Mouse (Mus musculus) limb, embryonic 13.5 days (tissue): Measurements from ENCODE around the gene Tjp3. TPM values are rescaled to one million over a fixed set of nuclear protein-coding genes. Genes with fewer than 3 reads are reported as not detected.
A peak's percentile ranks its signal among the peaks of the same experiment; 100 is the strongest.

Source experiments
- ATAC-seq: fragments of 200-750 bp; cut with Nextera tagmentation; 2 replicates; pipeline ENCODE4 v1.8.0; 2017; ENCODE audit warnings: low read depth, moderate number of reproducible peaks, moderate TSS enrichment; ENCODE audit not compliant: low FRiP score
- H3K27ac ChIP-seq: fragments of 300-500 bp; sonication (generic); 2 replicates; pipeline ENCODE4 v1.5.1; 2015; ENCODE audit warnings: inconsistent platforms, mild to moderate bottlenecking, moderate library complexity
- H3K27me3 ChIP-seq: fragments of 300-500 bp; sonication (generic); 2 replicates; pipeline ENCODE4 v1.6.1; 2015; ENCODE audit warnings: mild to moderate bottlenecking, inconsistent platforms
- H3K36me3 ChIP-seq: fragments of 300-500 bp; sonication (generic); 2 replicates; pipeline ENCODE4 v1.6.1; 2015; ENCODE audit warnings: inconsistent platforms, mild to moderate bottlenecking, moderate library complexity
- H3K4me1 ChIP-seq: fragments of 300-500 bp; sonication (generic); 2 replicates; pipeline ENCODE4 v1.6.1; 2015; ENCODE audit warnings: inconsistent platforms
- H3K4me2 ChIP-seq: fragments of 300-500 bp; sonication (generic); replicated peaks from 2 replicates; pipeline ENCODE4 v1.6.1; 2015; ENCODE audit warnings: inconsistent platforms, mild to moderate bottlenecking, moderate library complexity
- H3K4me3 ChIP-seq: fragments of 300-500 bp; sonication (generic); 2 replicates; pipeline ENCODE4 v1.5.1; 2015; ENCODE audit warnings: moderate library complexity, mild to moderate bottlenecking, inconsistent platforms
- H3K9ac ChIP-seq: fragments of 300-500 bp; sonication (generic); 2 replicates; pipeline ENCODE4 v1.6.1; 2015; ENCODE audit warnings: mild to moderate bottlenecking, inconsistent platforms
- H3K9me3 ChIP-seq: fragments of 300-500 bp; sonication (generic); 2 replicates; pipeline ENCODE4 v1.6.1; 2016; ENCODE audit warnings: inconsistent platforms
- WGBS: fragments of 180-500 bp; shearing (Covaris S2); methylation state at CpG from one replicate; pipeline ENCODE4 v1.1.7; 2015; 5-methylcytosine and 5-hydroxymethylcytosine counted together
- polyA plus RNA-seq: library from polyadenylated mRNA; unstranded; fragments of >200 nt; fragmentation: Nextera tagmentation; extraction: Ambion mirVana; gene quantifications from 2 replicates; pipeline ENCODE4 v1.2.1, GENCODE M21; 2015

Tjp3 gene
- polyA plus RNA-seq, 1 experiment from 2014 or later: 2.6 TPM

DNA sequence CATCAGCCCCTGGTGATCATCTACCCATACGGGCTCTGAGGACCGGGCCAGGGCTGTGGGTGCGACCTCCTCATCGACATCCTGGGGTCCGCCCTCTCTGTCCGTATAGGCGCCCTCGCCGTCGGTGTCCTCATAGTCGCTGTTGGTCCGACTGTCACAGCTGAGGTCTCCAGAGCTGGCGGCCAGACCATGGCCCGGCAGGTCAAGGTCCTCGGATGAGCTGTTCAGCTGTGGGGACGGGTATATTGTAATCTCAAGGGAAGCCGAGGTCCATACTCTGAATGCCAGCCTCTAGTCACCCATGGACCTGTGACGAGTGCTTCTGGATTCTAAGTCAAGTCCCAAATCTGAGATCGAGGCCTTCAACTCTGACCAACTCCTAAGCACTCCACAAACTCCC lies 17.5 kb downstream of the Tjp3 start:
- 96% methylated on average over 19 of the region's 19 CpGs for WGBS
- 0 out of 2 replicates have a peak, but pooled peaks cover 11% of the 10 kb centered on the region for H3K27me3 ChIP-seq
- H3K9me3 ChIP-seq: 0 out of 2 replicates have a peak, but pooled peaks cover 4% of the 10 kb centered on the region
- H3K4me2 ChIP-seq: no peak overlapping the region
- no peak overlapping the region for H3K4me3 ChIP-seq
- no peak for ATAC-seq
- no peak overlapping the region for H3K9ac ChIP-seq
- H3K36me3 ChIP-seq: peaks cover 45% of the 10 kb centered on the region
- peaks cover 9% of the 10 kb centered on the region for H3K4me1 ChIP-seq
- H3K27ac ChIP-seq: no peak overlapping the region

DNA sequence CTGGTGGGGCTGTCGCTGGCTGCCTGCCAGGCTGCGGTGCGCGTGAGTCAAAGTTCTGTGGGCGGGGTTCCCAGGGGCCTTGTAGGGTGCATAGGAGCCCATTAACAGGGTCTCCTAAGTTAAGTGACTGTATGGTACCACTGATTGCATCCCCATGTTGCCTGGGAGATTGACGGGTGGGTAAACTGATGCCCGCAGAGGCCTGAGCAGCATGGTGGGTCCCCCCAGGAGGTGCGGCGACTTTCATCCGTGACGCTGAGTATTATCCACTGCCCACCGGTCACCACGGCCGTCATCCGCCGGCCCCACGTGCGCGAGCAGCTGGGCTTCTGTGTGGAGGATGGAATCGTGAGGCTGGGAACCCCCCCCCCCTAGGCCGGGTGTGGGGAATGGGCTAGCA lies 19.0 kb downstream of the Tjp3 start:
- Histone ChIP-seq H3K9ac (no peak overlapping the region), H3K27me3 (0 out of 2 replicates have a peak, but pooled peaks cover 4% of the 10 kb centered on the region), H3K4me2 (no peak overlapping the region), H3K4me3 (no peak overlapping the region), H3K36me3 (peaks cover 45% of the 10 kb centered on the region), H3K4me1 (peaks cover 13% of the 10 kb centered on the region), H3K27ac (no peak overlapping the region), H3K9me3 (0 out of 2 replicates have a peak, but pooled peaks cover 4% of the 10 kb centered on the region)
- WGBS: 95% methylated on average over 21 of the region's 21 CpGs
- ATAC-seq: no peak

DNA sequence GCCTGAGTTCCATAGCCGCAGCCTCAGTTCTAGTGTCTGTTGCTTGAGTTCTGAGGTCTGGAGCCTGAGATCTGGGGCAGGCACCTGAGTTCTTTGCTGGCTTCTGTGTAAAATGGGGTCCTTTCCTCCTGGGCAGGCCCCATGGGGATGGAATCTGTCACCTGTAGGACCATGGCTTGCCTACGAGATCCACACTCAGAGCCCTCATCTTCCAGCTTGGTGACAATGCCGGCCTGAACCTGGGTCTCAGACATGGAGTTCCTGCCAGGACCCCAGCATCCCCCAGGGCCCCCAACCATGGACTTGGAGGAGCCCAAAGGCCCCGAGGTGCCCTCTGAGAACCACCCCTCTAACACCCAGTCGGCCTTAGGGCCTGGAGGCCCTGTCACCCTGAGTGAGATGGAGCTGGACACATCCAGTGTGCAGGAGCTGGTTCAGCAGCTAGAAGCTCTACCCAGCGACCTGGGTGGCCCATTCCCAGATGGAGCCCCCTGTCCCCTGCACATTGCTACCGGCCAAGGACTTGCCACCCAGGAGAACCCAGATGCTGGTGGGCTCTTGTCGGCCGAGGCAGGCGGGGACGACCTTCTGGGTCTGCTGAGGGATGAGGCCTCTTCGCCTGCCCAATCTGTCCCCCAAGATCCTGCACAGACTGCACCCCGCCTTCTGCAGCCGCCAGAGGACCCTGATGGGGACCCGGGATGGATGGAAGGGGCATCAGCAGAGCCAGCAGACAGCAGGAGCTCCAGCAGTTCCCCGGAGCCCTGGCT lies 22.6 kb downstream of the Tjp3 start:
- H3K4me1 ChIP-seq: peaks cover 21% of the 10 kb centered on the region
- peaks cover 63% of the 10 kb centered on the region for H3K36me3 ChIP-seq
- peak overlapping the region; percentile 63; the same call in 1 of the 2 replicates for H3K27ac ChIP-seq
- H3K27me3 ChIP-seq: no peaks in the 10 kb centered on the region
- peak overlapping the region; percentile 75 for H3K4me3 ChIP-seq
- peak overlapping the region; percentile 95 for H3K4me2 ChIP-seq
- H3K9ac ChIP-seq: peak overlapping the region; percentile 87
- H3K9me3 ChIP-seq: no peaks in the 10 kb centered on the region
- ATAC-seq: no peak
- 83% methylated on average over 16 of the region's 16 CpGs for WGBS

DNA sequence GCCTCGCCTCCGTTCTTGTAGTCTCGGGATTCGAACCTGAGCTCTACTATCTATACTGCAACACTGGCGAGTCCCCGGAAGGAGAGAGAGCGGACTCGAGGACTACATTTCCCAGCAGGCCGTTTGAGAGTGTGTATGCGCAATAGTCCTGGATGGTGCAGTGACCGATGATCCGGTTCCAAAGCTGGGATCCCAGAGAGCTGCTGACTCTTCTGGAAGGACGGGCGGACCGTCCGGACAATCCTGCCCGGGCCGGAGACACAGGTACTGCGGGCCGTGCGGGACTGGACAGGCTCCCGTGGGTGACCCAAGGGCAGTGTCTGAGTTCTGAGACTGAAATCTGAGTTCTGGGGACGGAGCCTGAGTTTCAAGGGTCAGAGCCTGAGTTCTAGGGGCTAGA lies 23.3 kb downstream of the Tjp3 start:
- H3K4me1 ChIP-seq: peaks cover 21% of the 10 kb centered on the region
- H3K4me2 ChIP-seq: peak overlapping the region; percentile 95
- peaks cover 63% of the 10 kb centered on the region for H3K36me3 ChIP-seq
- no peak for ATAC-seq
- peak overlapping the region; percentile 87 for H3K9ac ChIP-seq
- H3K9me3 ChIP-seq: no peaks in the 10 kb centered on the region
- peak overlapping the region; percentile 63; the same call in 1 of the 2 replicates for H3K27ac ChIP-seq
- H3K4me3 ChIP-seq: peak overlapping the region; percentile 75
- H3K27me3 ChIP-seq: no peaks in the 10 kb centered on the region
- WGBS: 3% methylated on average over 23 of the region's 23 CpGs

DNA sequence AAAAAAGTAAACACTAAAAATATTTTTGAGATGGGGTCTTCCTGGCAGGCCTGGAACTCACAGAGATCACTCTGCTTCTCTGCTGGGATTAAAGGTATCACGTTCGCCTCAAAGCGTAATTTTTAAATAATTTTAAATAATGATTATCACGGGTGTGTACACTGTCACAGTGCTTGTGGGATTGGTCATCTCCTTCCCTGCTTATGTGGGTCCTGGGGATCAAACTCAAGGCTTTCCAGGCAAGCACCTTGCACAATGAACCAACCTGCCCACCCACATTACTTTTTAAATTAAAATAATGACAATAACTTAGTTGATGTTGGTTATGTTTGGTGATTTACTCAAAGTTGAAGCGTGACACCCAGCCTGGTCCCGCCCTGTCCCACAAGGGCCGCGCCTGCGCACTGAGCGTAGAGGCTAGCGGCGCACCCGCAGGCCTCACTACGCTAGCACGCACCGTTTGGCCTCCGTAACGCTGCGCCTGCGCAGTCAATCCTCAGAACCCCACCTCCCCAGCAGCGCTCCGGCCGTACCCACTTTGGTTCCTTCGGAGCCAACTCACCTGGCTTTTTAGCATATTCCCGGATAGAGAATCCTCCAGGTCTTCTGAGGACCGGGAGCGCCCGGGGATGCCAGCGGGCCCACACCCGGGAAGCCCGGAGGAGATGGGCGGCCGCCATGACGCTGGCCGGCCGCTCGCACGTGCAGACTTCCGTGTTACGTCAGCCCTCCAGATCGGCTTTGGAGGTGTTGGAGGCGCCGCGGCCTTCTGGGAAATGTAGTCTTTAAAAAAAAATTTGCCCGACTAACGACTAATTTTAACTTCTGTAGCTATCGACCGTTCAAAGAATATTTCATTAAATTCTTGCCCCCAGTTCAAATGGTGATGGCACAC lies 24.9 kb downstream of the Tjp3 start, which contains the start of the genes Mrpl54 and Apba3:
TSS of gene Mrpl54 (minus strand) at position 724 of the 895 bp plus-strand sequence.
TSS of gene Apba3 (plus strand) at position 750 of the 895 bp plus-strand sequence.
- Histone ChIP-seq H3K4me2 (peak within 1 kb of the TSS; percentile 95), H3K9ac (peak within 1 kb of the TSS; percentile 78), H3K4me1 (peaks cover 21% of the 10 kb centered on the region), H3K27me3 (no peaks in the 10 kb centered on the region; the same call in 1 of the 2 replicates), H3K36me3 (peaks cover 63% of the 10 kb centered on the region), H3K4me3 (peak within 1 kb of the TSS; percentile 75), H3K9me3 (no peaks in the 10 kb centered on the region), H3K27ac (peak within 1 kb of the TSS; percentile 84)
- ATAC-seq: peak; percentile 94
- WGBS: under 1% methylated on average over 48 of the region's 48 CpGs

DNA sequence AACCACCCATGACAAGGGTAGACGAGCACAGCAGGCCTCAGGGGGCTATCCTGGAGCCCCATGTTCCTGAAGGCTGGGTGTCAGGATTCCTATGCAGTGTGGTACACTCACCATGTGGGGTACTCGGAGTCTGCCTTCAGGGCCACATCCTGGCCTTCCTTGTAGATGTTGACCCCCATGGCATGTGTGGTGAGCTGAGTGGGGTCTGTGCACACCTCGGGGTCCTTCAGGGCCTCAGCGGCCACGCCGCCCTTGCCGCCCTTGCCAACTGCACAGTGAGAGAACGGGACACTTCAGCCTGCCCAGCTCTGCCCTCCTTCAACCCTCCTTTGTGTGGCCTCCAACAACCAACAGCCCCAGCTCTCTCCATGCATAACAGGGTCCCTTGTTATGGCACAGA lies 25.8 kb downstream of the Tjp3 start:
- Histone ChIP-seq H3K36me3 (peaks cover 63% of the 10 kb centered on the region), H3K4me1 (peaks cover 21% of the 10 kb centered on the region), H3K4me2 (peak overlapping the region; percentile 74), H3K27me3 (peaks cover 5% of the 10 kb centered on the region), H3K27ac (no peak overlapping the region), H3K9ac (peak overlapping the region; percentile 78), H3K4me3 (peak overlapping the region; percentile 75), H3K9me3 (peaks cover 3% of the 10 kb centered on the region)
- no peak for ATAC-seq
- WGBS: 95% methylated on average over 8 of the region's 8 CpGs

DNA sequence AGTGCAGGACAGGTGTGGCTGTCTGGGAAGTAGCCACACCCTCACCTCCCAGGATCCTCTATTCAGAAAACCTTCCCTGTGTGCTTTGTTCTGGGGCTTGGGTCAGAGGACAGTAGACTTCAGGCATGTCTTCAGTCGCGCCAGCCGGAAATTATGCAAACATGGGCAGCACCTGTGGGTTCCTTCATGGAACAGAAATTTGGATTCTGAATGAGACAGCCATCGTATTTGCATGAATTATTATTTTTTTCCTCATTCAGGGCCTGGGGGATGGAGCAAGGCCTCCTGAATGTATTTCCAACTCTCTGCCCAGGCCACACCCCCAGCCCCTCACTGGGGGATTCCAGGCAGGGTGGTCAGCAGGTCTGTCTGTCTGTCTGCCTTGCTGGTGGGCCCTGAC lies 30.4 kb downstream of the Tjp3 start:
- Histone ChIP-seq H3K4me1 (peaks cover 24% of the 10 kb centered on the region), H3K4me2 (no peak overlapping the region), H3K36me3 (peaks cover 53% of the 10 kb centered on the region), H3K27ac (no peak overlapping the region), H3K9me3 (peaks cover 5% of the 10 kb centered on the region), H3K9ac (no peak overlapping the region), H3K27me3 (peaks cover 50% of the 10 kb centered on the region), H3K4me3 (no peak overlapping the region)
- WGBS: 89% methylated on average over 4 of the region's 4 CpGs
- ATAC-seq: no peak

DNA sequence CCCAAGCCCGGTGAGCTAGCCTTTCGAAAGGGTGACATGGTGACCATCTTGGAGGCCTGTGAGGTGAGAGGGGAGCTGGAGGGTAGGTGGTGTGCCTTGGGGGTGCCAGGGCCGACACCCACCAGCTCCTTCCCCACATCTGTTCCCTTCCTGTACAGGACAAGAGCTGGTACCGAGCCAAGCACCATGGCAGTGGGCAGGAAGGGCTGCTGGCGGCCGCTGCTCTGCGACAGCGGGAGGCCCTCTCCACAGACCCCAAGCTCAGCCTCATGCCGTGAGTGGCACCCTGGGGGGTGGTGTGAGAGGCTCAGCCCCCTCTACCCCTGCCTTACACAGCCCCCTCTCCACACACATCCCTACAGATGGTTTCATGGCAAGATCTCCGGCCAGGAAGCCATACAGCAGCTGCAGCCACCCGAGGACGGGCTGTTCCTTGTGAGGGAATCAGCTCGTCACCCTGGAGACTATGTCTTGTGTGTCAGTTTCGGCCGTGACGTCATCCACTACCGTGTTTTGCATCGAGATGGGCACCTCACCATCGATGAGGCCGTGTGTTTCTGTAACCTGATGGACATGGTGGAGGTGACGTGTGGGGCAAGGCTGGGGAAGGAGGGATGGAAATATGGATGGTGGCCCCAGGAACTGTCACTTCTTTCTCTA lies 32.0 kb downstream of the Tjp3 start:
- Histone ChIP-seq H3K9me3 (peaks cover 5% of the 10 kb centered on the region), H3K27me3 (peaks cover 66% of the 10 kb centered on the region), H3K9ac (peak overlapping the region; percentile 35; the same call in 1 of the 2 replicates), H3K4me3 (no peak overlapping the region), H3K4me1 (peaks cover 15% of the 10 kb centered on the region), H3K36me3 (peaks cover 39% of the 10 kb centered on the region), H3K27ac (no peak overlapping the region), H3K4me2 (no peak overlapping the region; the same call in 1 of the 2 replicates)
- ATAC-seq: no peak
- WGBS: 37% methylated on average over 21 of the region's 21 CpGs

DNA sequence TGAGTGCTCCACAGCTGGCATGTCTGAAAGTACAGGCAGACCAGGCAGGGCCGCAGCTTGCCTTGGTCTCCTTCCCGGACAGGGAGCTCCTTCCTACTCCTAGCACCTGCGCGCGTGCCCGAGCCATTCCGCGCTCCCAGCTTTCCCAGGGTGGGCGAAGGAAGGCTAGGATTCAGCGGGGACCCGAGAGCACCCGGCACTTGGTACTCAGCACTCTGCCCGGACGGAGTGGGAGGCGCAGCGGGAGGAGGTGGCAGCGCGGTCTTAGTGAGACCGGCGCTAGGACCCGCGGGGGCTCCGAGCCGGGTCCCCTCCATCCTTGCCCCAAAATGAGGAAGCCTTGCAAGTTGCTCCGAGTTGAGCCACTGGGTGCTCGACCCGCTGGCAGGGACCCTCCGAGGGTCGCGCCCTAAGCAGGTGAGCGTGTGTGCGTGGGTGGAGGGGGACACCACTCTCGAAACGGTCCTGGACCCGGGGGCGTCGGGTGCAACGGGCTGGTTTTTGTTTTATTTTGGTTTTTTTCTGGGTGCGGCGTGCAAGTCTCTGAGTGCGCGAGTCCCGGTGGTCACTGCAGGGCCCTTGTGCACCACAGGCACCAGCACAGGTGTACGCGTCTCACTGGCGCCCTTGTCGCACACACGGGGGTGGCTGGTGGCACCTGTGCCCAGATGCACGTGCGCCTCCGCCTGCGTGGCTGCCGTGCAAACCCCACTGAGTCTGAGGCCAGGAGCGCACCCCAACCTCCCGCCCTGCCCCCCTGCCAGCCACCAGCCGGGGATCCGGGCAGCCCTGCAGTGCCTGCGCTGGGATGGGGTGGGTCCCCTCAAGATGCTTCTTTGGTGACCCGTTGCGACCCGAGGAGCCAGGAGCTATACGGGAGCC lies 34.0 kb downstream of the Tjp3 start:
- Histone ChIP-seq H3K27me3 (peaks cover 86% of the 10 kb centered on the region), H3K27ac (no peak overlapping the region), H3K4me1 (peaks cover 24% of the 10 kb centered on the region), H3K4me2 (peak overlapping the region; percentile 80), H3K36me3 (peaks cover 19% of the 10 kb centered on the region), H3K9me3 (peaks cover 5% of the 10 kb centered on the region), H3K4me3 (peak overlapping the region; percentile 52), H3K9ac (peak overlapping the region; percentile 65)
- no peak for ATAC-seq
- WGBS: 2% methylated on average over 62 of the region's 62 CpGs

DNA sequence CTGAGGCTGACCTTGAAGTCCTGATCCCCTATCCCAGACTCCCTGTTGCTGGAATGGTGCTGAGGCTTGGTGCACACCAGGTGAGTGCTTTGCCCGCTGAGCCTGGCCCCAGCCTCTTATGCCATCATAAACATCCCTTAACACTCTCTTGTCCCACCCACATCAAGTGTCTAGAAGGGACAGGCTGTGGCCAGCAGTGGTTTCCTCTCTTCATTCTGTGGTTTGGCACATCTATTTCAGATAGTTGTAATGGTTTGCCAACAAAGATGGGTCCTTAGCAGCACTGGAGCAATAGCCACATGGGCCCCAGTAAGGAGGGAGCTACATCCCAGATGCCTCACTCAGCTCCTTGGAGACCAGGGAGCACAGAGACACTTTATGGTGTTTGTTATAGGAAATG lies 36.5 kb downstream of the Tjp3 start:
- Histone ChIP-seq H3K27me3 (peaks cover 96% of the 10 kb centered on the region), H3K4me1 (peaks cover 24% of the 10 kb centered on the region), H3K9ac (no peak overlapping the region), H3K27ac (no peak overlapping the region), H3K9me3 (no peaks in the 10 kb centered on the region), H3K36me3 (0 out of 2 replicates have a peak, but pooled peaks cover under 1% of the 10 kb centered on the region), H3K4me3 (no peak overlapping the region), H3K4me2 (no peak overlapping the region)
- WGBS: 56% methylated on average over 1 of the region's 1 CpGs
- no peak for ATAC-seq
